Mouse (Mus musculus) embryo, embryonic 9.5 days (tissue): ENCODE data around the gene Nfix.

ENCODE experiments used
- DNase-seq: peaks from one replicate; pipeline ENCODE4 v3.0.0-alpha.2; 2017; ENCODE audit errors: extremely low spot score

Nfix gene

DNA sequence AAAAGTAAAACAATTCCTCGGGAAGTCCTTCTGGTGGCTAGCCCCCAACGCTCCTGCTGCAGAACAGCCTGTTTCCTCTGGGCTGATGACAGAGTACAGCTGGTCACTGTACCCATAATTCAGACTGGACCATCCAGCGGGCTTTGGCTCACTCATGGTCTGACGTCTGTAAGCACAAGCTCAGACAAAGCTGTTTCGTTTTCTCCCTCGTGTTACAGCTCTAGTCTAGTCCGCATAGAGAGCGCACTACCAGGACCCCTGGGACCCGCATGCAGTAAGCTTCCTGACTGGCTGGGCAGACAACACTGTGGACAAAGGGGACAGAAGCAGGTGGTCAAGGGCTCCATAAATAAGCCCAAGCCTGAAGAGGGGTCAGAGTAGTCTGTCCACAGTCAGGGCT lies 33.7 kb downstream of the Nfix start:
- no peak for DNase-seq

DNA sequence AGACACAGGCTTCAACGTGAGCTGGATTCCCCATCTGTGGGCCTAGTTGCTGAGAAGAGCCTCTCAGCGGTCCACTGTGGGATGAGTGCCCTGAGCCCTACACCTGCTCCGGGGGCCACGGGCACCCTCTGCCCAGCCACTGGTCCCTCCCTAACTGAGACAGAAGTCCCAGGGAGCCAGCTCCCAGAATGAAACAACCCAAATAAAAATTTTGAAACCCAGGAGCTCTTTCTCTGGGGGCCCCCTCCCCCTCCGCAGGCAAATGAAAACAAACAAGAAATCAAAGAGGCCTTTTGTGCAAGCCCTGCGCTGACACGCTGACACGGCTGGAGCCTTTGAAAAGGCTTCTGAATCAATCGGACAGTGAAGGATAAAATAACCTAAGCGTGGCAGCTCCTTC lies 34.5 kb downstream of the Nfix start:
- DNase-seq, result no peak

DNA sequence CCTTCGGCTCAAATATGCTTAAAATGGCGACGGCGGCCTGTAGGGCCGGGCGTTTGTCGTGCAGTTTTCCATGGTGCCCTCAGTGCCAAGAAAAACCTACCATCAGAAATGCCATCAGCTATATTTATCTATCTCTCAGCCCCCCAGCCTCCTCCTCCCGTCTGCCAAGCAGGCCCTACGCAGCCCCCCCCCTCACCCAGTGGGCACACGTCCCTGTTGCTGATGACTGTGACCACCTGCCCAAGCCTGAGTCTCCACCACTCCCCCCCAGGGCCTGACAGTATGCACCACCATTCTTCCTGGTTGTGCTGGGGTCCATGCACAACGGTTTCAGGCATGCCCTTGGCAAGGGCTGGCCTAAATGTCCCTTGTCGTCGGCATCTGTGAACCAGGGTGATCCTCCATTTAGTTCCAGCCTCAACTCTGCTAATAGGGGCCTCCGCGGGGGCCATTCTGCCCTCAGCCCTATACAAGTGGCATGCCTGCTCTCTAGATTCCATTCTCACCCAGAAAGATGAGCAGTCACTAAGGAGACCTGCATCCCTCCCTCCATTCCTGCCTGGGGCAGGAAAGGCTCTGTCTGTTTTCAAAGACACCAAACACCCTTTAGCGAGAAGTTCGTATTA lies 35.2 kb downstream of the Nfix start:
- no peak for DNase-seq

DNA sequence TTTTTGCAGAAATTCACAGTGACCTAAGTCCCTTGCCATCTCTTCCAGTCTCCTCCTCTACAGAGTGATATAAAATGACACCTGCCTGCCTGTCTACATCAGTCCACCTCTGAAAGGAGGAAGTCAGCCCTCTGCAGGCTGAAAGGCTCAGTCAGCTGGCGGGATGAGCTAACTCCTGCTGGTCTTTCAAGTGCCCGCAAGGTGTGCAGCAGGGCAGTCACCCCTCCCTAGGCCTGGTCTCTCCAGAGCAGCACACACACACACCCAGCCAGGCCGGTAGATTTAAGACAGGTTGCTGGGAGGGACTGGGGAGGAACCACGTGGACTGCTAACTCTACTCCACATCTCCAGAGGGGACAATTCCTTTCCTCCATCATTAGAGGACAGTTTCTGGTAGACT lies 36.0 kb downstream of the Nfix start:
- no peak for DNase-seq

GRCm38 (mm10) chr8:84760901-84761300 lies 39.2 kb downstream of the Nfix start:
- DNase-seq, result no peak

DNA sequence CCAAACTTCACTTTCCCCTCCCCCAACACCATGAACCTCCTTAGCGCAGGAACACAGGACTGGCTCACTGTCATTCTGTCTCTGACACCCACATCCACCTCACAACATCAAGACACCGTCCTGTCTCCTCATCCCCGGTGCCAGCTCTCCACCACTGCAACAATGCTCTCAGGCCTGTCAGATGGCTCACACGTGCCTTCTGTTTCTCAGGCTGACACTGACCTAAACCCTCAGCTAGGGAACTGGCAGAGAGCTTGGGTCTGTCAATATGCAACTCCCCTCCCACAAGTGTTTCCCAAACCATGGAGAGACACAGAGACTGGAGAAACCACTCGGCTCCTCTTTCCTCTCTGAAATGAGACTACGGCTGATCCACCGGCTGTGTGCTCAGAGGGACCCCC lies 39.7 kb downstream of the Nfix start:
- no peak for DNase-seq

- no peak for DNase-seq
These were observed 40.4 kb downstream of the Nfix start for GRCm38 (mm10) chr8:84759718-84760117.

GRCm38 (mm10) chr8:84759126-84759525 lies 41.0 kb downstream of the Nfix start:
- DNase-seq, result no peak

DNA sequence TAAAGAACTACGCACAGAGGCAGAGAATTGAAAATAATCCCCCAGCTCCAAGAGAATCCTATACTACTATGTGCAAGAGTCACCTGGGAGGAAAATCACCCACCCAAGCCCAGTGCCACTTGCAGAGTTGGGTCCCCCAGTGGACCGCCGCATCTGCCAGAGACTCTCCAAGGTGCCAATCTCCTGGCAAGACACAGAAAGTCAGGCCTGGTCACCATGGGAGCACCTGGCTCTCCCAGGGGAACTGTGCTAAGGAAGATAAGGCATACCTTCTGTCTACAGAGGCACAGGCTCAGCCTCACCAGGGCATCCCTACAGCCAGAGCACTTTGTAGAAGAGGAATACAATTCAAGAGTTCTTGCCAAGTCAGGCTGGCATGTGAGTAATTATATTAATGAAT lies 41.8 kb downstream of the Nfix start:
- no peak for DNase-seq

- DNase-seq, result no peak
These were observed 42.6 kb downstream of the Nfix start for GRCm38 (mm10) chr8:84757501-84757900.

DNA sequence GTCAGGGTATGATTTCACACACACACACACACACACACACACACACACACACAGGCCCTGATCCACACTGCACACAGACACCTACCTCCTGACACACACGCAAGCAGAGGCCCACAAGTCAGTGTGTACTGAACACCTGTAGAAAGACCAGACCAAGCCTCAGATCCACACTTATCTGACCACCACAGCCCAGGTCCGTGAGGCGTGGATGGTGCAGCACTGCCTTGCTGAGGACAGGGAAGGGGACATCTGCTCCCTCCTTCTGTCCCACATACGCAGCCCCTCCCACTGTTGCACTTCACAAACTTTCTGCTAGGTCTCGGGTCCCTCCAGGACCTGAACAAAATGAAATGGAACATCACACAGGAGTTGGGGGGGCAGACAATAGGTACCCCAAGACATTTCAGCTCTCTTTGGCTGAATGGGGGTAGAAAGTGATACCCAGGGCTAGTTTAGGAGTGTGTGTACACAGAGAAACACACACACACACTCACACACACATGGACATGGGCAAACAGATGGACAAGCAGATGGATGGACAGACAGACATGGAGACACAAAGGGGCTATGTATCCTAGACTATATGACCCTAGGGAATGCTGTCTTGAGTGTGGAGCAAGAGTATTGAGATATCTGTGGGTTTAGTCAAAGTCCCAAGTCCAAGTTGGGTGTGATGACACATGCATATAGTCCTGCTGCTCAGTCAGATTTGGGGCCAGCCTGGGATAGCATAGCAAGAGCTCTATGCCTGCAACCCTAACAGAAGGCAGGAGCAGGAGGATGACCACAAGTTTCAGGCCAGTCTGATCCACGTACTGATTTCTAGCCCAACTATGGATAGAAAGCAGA lies 47.2 kb downstream of the Nfix start:
- no peak for DNase-seq

DNA sequence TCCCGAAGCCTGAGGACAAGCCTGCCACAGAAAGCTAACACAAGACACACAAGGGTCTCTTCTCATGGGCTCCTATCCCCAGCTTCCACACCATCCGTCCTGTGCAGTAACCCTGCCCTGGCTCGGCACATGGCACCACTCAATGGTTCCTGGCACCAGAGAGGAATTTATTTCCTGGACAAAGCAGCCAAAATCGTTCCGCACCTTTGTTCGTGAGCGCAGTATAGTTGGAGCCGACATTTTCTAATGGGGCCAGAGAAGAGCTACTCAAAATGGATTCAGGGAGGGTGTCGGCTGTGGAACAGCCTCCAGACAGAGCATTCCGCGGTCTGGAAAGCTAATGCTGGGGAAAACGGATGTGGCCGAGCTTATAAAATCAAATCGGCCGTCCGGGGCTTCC lies 50.6 kb downstream of the Nfix start:
- no peak for DNase-seq

DNA sequence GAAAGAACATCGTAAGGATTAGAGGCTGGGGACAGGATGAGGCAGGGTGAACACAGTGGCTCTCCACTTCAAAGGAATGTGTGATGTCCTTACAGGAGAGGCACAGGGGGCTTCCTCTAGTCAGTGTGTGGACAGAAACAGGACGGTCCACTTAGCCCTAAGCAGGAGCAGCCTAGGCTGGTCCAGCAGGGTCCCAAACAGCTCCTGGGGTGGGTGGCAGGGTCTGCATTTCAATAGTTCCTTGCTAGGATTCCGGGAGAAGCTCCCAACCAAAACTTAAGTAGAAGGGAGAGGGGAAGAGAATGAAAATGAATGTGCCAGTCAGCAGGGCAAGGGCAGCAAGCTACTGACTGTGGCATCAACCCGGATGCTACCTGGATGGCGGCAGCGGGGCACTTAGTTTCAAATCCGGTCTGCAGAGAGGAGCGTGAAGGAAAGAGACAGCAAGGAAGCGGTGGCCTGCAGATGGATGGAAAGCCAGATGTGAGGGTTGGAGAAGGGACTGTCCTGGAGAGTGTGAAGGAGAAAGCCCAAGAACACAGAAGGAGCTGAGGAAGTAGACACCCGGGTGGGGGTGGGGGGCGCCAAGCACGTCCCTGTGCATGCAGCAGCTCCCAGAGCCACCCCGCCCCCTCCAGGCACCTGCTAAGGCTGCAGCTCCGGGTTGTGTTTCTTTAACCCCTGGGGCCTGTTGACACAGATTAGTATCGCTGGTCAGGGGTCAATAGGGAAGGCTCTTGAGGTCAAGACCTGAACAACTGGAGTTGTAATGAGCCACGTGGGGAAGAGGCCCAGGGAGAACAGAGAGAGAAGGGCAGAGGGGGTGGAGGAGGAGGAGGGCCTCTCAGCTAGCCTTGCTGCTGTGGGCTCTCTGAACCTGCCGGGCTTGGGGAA lies 54.9 kb downstream of the Nfix start:
- peak; percentile 91 for DNase-seq

DNA sequence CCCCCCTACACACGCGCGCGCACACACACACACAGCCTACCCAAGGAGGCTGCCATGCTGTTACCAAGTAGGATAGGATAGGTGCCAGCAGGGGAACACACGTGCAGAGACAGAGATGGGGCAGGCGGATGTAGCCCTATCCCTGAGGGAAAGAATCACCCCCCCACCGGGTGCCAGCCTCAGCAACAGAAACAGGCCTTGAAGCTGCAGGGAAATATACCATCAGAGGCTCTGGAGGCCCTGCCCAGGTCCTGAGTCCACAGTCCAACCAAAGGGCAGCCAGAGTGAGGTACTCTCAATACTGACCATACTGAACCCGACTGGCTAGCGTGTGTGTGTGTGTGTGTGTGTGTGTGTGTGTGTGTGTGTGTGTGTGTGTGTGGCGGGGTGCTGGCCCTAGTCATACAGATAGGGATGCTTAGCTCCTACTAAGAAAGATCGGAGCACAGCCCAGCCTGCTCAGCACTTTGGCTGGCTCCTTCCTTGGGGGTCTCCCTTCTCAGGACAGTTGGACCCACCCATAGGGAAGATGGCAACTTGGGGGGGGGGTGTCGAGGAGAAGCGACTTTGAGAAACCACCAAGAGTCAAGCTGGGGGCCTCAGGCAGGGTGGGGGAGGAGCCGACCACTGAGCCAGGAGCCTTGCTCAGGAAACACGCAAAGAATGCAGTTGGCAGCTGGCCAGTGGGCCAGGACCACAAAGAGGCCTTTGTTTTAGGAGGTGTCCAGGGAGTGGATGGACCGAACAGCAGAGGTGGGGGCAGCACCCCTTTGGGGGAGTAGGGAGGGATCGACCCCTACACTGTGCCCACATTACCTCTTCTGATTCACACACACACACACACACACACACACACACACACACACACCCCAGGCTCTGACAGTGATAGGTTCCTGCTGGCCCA lies 56.4 kb downstream of the Nfix start:
- peak; percentile 43 for DNase-seq

DNA sequence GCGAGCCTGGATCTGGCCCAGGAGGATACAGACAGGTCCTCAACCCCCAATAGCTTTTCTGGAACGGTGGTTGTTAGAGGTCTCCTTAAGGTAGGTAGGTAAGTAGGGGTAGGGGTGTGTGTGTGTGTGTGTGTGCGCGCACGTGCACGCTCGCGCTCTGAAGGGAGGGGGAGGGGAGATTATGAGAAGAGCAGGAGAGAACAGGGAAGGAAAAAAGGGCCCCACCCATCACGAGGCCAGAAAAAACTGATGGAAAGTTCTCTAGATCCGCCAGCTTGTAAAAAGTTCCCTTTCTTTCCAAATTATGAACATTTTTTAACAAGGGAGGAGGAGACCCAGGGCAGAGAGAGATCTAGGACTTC lies 57.1 kb downstream of the Nfix start:
- DNase-seq, result no peak

DNA sequence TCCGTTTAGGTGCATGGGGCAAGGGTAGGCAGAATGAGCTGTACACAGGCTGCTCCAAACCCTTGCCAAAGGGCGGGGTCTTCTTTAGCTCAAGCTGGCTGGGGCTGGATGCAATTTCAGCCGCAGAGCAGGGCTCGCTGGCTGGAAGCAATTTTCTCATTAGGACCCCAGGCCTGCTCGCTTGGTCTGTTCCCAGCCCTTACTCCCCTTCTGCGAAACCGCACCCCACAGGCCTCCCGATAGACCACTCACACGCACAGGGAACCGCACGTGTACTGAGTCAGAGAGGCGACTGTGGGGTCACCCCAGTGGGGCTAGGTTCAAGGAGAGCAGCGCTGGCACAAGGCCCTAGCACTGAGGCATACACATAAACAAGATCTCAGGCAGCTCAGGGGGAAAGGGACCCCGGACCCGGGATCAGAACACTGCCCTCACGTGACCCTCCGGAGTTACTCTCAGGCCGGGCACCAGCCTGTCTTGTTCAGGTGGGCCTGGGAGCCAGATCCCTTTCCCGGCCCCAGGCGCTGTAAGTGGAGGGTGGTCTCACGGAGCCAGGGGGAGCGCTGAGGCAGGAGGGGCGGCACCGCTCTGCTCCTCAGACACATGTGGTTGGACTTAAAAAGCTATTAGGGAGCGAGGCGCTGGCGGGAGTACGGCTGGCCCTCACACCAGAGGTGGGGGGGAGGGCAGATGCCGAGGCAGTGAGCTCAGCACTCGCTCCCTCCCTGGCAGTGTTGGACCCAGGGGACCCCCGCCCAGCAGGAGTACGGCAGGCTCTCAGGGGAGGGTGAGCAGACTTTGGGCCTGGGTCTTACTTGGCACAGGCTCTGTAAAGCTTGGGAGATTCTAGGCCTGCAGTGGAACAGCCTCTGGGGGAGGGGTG lies 57.7 kb downstream of the Nfix start:
- peak; percentile 69 for DNase-seq

- no peak for DNase-seq
These were observed 59.0 kb downstream of the Nfix start for GRCm38 (mm10) chr8:84740895-84741843.

DNA sequence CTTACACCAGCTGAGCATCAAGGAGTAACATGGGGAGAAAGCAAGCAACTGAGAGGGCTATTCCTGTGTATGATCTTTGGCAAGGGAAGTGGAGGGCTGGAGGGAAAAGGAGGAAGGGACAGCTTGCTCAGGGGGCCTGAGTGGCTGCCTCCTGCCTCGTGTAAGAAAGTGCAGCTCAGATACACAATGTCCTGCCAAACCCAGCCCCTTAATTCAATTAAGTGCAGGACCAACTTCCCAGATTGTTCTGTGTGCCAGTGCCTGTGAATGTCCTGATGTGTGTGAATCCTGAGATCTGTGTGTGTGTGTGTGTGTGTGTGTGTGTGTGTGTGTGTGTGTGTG lies 60.8 kb downstream of the Nfix start:
- DNase-seq, result no peak

DNA sequence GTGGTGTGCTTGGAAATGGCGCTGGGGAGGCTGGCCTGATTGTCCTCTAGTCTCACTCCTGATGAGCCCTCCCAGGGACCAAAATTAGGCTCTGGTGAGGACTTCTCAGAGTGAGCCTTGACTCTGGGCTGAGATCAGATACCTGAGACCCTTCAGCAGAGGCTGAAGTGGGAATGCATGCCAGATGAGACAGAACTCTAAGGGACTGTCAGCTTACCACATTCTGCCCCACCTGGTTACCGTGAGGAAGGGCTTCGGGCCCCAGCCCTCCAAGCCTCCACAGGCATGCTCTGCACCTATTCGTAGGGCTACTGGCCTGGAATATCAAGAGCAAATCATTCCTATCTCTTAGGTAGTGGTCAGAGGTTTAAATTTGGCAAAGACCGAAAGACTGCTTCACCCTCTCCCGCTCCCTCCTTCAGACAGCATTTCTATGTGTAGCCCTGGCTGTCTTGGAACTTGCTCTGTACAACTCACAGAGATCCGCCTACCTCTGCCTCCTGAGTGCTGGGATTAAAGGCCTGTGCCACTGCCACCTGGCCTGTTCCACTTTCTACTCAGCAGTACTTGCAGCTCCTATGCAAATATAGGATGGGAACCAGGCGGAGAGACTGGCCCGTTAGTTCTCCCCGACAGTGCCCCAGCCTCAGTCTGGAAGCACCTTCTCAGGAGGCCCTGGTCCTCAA lies 61.3 kb downstream of the Nfix start:
- no peak for DNase-seq
